In genomic region chrX:102081573-102082279, GRCm38 (mm10) we compare ENCODE assay signal across 9 mouse cellular contexts. TPM values are rescaled to one million over a fixed set of nuclear protein-coding genes. Genes with fewer than 3 reads are reported as not detected.
DNase-seq lines count a peak whose midpoint lies in the region; ATAC-seq lines count a peak whose summit lies in the region.
"Had no signal": no experiment of that assay in that cellular context is flagged by ENCODE, and none has a peak within 500 bp of the region (broad histone marks: within the 10 kb centered on the region; RNA-seq: fewer than 3 reads in every experiment).

No protein-coding gene starts in this region.

- ATAC-seq in heart, embryonic 12.5 days (ENCODE audit: insufficient number of reproducible peaks, low FRiP score), result no peak
- peak; percentile 87 for ATAC-seq in hindbrain, embryonic 14.5 days (ENCODE audit: low FRiP score)
- ATAC-seq in neural tube, embryonic 12.5 days (ENCODE audit: low FRiP score, low read depth), result peak; percentile 94
- no peak for ATAC-seq in CD4-positive, CD25-positive, alpha-beta regulatory T cell, adult 4 months

- 0 out of 2 replicates have a peak, but pooled peaks cover 9% of the 10 kb centered on the region for H3K27me3 ChIP-seq in heart, embryonic 12.5 days (replicated peaks)
- 0 out of 2 replicates have a peak, but pooled peaks cover 5% of the 10 kb centered on the region for H3K27me3 ChIP-seq in hindbrain, embryonic 14.5 days (ENCODE audit: control insufficient read depth, insufficient read depth, low read length)
- no peaks in the 10 kb centered on the region for H3K27me3 ChIP-seq in neural tube, embryonic 12.5 days (replicated peaks)

- no peak overlapping the region for H3K9ac ChIP-seq in heart, embryonic 12.5 days
- H3K9ac ChIP-seq in hindbrain, embryonic 14.5 days, result no peak overlapping the region
- no peak overlapping the region for H3K9ac ChIP-seq in neural tube, embryonic 12.5 days

- peaks cover 44% of the 10 kb centered on the region for H3K36me3 ChIP-seq in heart, embryonic 12.5 days
- no peaks in the 10 kb centered on the region for H3K36me3 ChIP-seq in hindbrain, embryonic 14.5 days (replicated peaks; ENCODE audit: control insufficient read depth, insufficient read depth)
- H3K36me3 ChIP-seq in neural tube, embryonic 12.5 days, result no peaks in the 10 kb centered on the region

- 67% methylated on average over 7 of the region's 7 CpGs for WGBS in heart, embryonic 12.5 days
- 22% methylated on average over 7 of the region's 7 CpGs for WGBS in hindbrain, embryonic 14.5 days
- WGBS in neural tube, embryonic 12.5 days, result 30% methylated on average over 7 of the region's 7 CpGs

- DNase-seq in heart, adult 11 months, result peak; percentile 11
- DNase-seq in embryo, embryonic 11.5 days (ENCODE audit: low read depth, low spot score), result peak; percentile 46
- peak; percentile 57 for DNase-seq in hindbrain, embryonic 14.5 days (ENCODE audit: low spot score)
- DNase-seq in spleen, postnatal 4 days (ENCODE audit: low spot score in 2 of 2), result no peak
- no peak for DNase-seq in gastrocnemius, postnatal 10 days
- DNase-seq: thymus, adult 18-20 months had no signal

- no peak overlapping the region for H3K4me3 ChIP-seq in heart, embryonic 12.5 days
- H3K4me3 ChIP-seq in hindbrain, embryonic 14.5 days (replicated peaks; ENCODE audit: low read length), result no peak overlapping the region
- H3K4me3 ChIP-seq in neural tube, embryonic 12.5 days, result no peak overlapping the region

- no peak overlapping the region for H3K27ac ChIP-seq in heart, embryonic 12.5 days (ENCODE audit: poor library complexity, severe bottlenecking)
- H3K27ac ChIP-seq in hindbrain, embryonic 14.5 days, result peak overlapping the region; percentile 87
- peak overlapping the region; percentile 74; the same call in 1 of the 2 replicates for H3K27ac ChIP-seq in neural tube, embryonic 12.5 days

- H3K4me1 ChIP-seq in heart, embryonic 12.5 days (replicated peaks), result no peaks in the 10 kb centered on the region
- peaks cover 20% of the 10 kb centered on the region for H3K4me1 ChIP-seq in hindbrain, embryonic 14.5 days (replicated peaks; ENCODE audit: control insufficient read depth, insufficient read depth, low read length)
- peaks cover 10% of the 10 kb centered on the region; the same call in 1 of the 2 replicates for H3K4me1 ChIP-seq in neural tube, embryonic 12.5 days

- H3K4me2 ChIP-seq in heart, embryonic 12.5 days, result no peak overlapping the region
- H3K4me2 ChIP-seq in hindbrain, embryonic 14.5 days (replicated peaks), result peak overlapping the region; percentile 30
- peak overlapping the region; percentile 27; the same call in 1 of the 2 replicates for H3K4me2 ChIP-seq in neural tube, embryonic 12.5 days (replicated peaks)

- no peaks in the 10 kb centered on the region for H3K9me3 ChIP-seq in heart, embryonic 12.5 days (replicated peaks)
- H3K9me3 ChIP-seq in hindbrain, embryonic 14.5 days (ENCODE audit: control insufficient read depth, low read length), result no peaks in the 10 kb centered on the region
- H3K9me3 ChIP-seq in neural tube, embryonic 12.5 days, result no peaks in the 10 kb centered on the region

RNA-seq across cellular contexts. Expression of gene Rtl5, which starts 10.6 kb away (rescaled TPM):
- polyA plus RNA-seq in heart, embryonic 12.5 days (2016; fragmentation: Nextera tagmentation; extraction: Ambion mirVana), result 1.1 and 1.4 TPM in 2 replicates
- 3.2 and 4.5 TPM in 2 replicates for polyA plus RNA-seq in hindbrain, embryonic 14.5 days (2014; fragmentation: Nextera tagmentation; extraction: Ambion mirVana)
- 4.3 and 5.1 TPM in 2 replicates for polyA plus RNA-seq in neural tube, embryonic 12.5 days (2016; fragmentation: Nextera tagmentation; extraction: Ambion mirVana)
- 1 to 10 TPM in 1 of 2 experiments, under 1 TPM in 1; 0.50 to 2.3 TPM for polyA plus RNA-seq in CD4-positive, CD25-positive, alpha-beta regulatory T cell, adult 4 months (2017; shearing (Covaris generic))
- 1 to 10 TPM; 1.9 to 3.1 TPM for total RNA-seq in gastrocnemius, postnatal 10 days (2021)

RNA-seq across cellular contexts. Expression of gene Pin4, which starts 37.5 kb away (rescaled TPM):
- polyA plus RNA-seq in heart, embryonic 12.5 days (2016; fragmentation: Nextera tagmentation; extraction: Ambion mirVana), result 40.8 and 44.9 TPM in 2 replicates
- 58.2 and 60.2 TPM in 2 replicates for polyA plus RNA-seq in hindbrain, embryonic 14.5 days (2014; fragmentation: Nextera tagmentation; extraction: Ambion mirVana)
- polyA plus RNA-seq in neural tube, embryonic 12.5 days (2016; fragmentation: Nextera tagmentation; extraction: Ambion mirVana), result 84.1 and 91.2 TPM in 2 replicates
- 10 to 100 TPM; 17.9 to 60.8 TPM for polyA plus RNA-seq in CD4-positive, CD25-positive, alpha-beta regulatory T cell, adult 4 months (2017; shearing (Covaris generic))
- total RNA-seq in gastrocnemius, postnatal 10 days (2021), result 10 to 100 TPM; 21.2 to 27.5 TPM

Comparison
In these comparisons a context has a peak if more than half of its experiments do, and no peak if none do; other contexts are left out.
1. DNase-seq: peak in heart, adult 11 months (single experiment), embryo, embryonic 11.5 days (single experiment) and hindbrain, embryonic 14.5 days (single experiment); none in spleen, postnatal 4 days (0 of 2) and gastrocnemius, postnatal 10 days (single experiment).
2. ATAC-seq: peak in hindbrain, embryonic 14.5 days (single experiment) and neural tube, embryonic 12.5 days (single experiment); none in heart, embryonic 12.5 days (single experiment) and CD4-positive, CD25-positive, alpha-beta regulatory T cell, adult 4 months (single experiment).